Mouse (Mus musculus): ENCODE results near the gene Lmo3. TPM values are rescaled to one million over a fixed set of nuclear protein-coding genes. Genes with fewer than 3 reads are reported as not detected.

The Lmo3 gene
- polyA plus RNA-seq, 1 experiment from 2014 or later = 3.7 TPM

DNA sequence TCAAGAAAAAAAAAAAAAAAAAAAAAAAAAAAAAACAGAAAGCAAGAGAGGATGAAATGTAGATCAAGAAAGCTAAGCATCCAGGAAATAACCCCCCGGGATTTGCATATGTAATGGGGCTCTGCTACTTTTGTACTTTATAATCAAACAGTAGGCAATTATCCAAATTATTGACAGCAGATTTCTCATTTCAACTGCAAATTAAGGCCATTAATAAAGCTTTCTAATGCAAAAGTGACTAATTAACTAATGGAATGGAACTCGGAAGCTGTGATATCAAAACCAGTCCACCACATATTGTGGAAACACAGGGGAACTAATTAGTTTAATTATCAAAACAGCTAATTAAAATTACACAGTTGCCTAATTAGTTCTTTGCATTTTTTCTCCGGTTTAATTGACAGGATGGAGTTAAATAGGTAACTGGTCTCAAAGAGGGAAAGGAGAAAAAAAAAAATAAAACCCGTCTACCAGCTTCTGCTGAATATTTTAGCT lies 785 bp upstream of the Lmo3 start:
- no peak for ATAC-seq
- Histone ChIP-seq H3K36me3 (ENCODE audit: control insufficient read depth, insufficient read depth) (no peaks in the 10 kb centered on the region), H3K4me1 (replicated peaks; ENCODE audit: control insufficient read depth, insufficient read depth, low read length) (no peaks in the 10 kb centered on the region), H3K9ac (ENCODE audit: low read depth, low read length) (no peak overlapping the region), H3K27ac (ENCODE audit: low read depth, low read length) (no peak overlapping the region), H3K4me2 (replicated peaks; ENCODE audit: low read depth) (no peak overlapping the region), H3K4me3 (ENCODE audit: low read depth, low read length) (no peak overlapping the region), H3K9me3 (ENCODE audit: control insufficient read depth) (no peaks in the 10 kb centered on the region), H3K27me3 (replicated peaks; ENCODE audit: control insufficient read depth, insufficient read depth, low read length) (no peaks in the 10 kb centered on the region)
- no peak for TF ChIP-seq CTCF (IDR thresholded peaks at IDR 0.05; ENCODE audit: low read depth)
- 67% methylated on average over 4 of the region's 4 CpGs for WGBS

- no peaks in the 10 kb centered on the region for H3K27me3 ChIP-seq (replicated peaks; ENCODE audit: control insufficient read depth, insufficient read depth, low read length)
- H3K36me3 ChIP-seq (ENCODE audit: control insufficient read depth, insufficient read depth) = no peaks in the 10 kb centered on the region
- no peaks in the 10 kb centered on the region for H3K4me1 ChIP-seq (replicated peaks; ENCODE audit: control insufficient read depth, insufficient read depth, low read length)
- H3K9ac ChIP-seq (ENCODE audit: low read depth, low read length) = no peak overlapping the region
- H3K9me3 ChIP-seq (ENCODE audit: control insufficient read depth) = no peaks in the 10 kb centered on the region
- no peak overlapping the region for H3K4me2 ChIP-seq (replicated peaks; ENCODE audit: low read depth)
- no peak overlapping the region for H3K27ac ChIP-seq (ENCODE audit: low read depth, low read length)
- TF ChIP-seq CTCF (IDR thresholded peaks at IDR 0.05; ENCODE audit: low read depth) = no peak
- WGBS = 78% methylated on average over 9 of the region's 9 CpGs
- no peak for ATAC-seq
- no peak overlapping the region for H3K4me3 ChIP-seq (ENCODE audit: low read depth, low read length)
Observed at GRCm38 (mm10) chr6:138580491-138581076, 1.2 kb downstream of the Lmo3 start.

DNA sequence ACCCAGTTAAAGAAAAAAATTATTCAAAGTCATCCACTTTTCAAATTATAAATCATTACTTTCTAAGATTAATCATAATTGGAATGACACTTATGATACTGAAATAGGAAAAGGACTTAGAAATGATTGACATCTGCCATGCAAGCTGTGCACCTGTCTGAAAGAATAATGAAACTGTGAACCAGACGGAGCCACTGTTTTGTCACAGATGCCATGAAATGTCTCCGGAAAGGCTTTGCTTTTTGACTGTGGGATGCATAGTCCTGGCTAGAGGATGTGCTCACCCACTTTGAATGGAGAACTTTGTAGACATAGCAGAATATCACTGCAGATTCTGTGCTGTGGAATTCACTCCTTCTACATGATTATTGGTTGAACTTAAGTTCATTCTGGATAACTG lies 18.4 kb downstream of the Lmo3 start:
- no peak for ATAC-seq
- Histone ChIP-seq H3K27ac (ENCODE audit: low read depth, low read length) (no peak overlapping the region), H3K4me1 (replicated peaks; ENCODE audit: control insufficient read depth, insufficient read depth, low read length) (no peaks in the 10 kb centered on the region), H3K36me3 (ENCODE audit: control insufficient read depth, insufficient read depth) (no peaks in the 10 kb centered on the region), H3K9ac (ENCODE audit: low read depth, low read length) (no peak overlapping the region), H3K4me2 (replicated peaks; ENCODE audit: low read depth) (no peak overlapping the region), H3K27me3 (replicated peaks; ENCODE audit: control insufficient read depth, insufficient read depth, low read length) (no peaks in the 10 kb centered on the region), H3K4me3 (ENCODE audit: low read depth, low read length) (no peak overlapping the region), H3K9me3 (ENCODE audit: control insufficient read depth) (no peaks in the 10 kb centered on the region)
- 88% methylated on average over 2 of the region's 2 CpGs for WGBS
- no peak for TF ChIP-seq CTCF (IDR thresholded peaks at IDR 0.05; ENCODE audit: low read depth)

- H3K4me2 ChIP-seq (replicated peaks; ENCODE audit: low read depth) = no peak overlapping the region
- H3K9me3 ChIP-seq (ENCODE audit: control insufficient read depth) = no peaks in the 10 kb centered on the region
- no peak for ATAC-seq
- no peaks in the 10 kb centered on the region for H3K4me1 ChIP-seq (replicated peaks; ENCODE audit: control insufficient read depth, insufficient read depth, low read length)
- H3K4me3 ChIP-seq (ENCODE audit: low read depth, low read length) = no peak overlapping the region
- H3K27ac ChIP-seq (ENCODE audit: low read depth, low read length) = no peak overlapping the region
- 67% methylated on average over 7 of the region's 7 CpGs for WGBS
- H3K9ac ChIP-seq (ENCODE audit: low read depth, low read length) = no peak overlapping the region
- no peaks in the 10 kb centered on the region for H3K27me3 ChIP-seq (replicated peaks; ENCODE audit: control insufficient read depth, insufficient read depth, low read length)
- no peak for TF ChIP-seq CTCF (IDR thresholded peaks at IDR 0.05; ENCODE audit: low read depth)
- no peaks in the 10 kb centered on the region for H3K36me3 ChIP-seq (ENCODE audit: control insufficient read depth, insufficient read depth)
Observed at GRCm38 (mm10) chr6:138552144-138552543, 29.6 kb downstream of the Lmo3 start.

DNA sequence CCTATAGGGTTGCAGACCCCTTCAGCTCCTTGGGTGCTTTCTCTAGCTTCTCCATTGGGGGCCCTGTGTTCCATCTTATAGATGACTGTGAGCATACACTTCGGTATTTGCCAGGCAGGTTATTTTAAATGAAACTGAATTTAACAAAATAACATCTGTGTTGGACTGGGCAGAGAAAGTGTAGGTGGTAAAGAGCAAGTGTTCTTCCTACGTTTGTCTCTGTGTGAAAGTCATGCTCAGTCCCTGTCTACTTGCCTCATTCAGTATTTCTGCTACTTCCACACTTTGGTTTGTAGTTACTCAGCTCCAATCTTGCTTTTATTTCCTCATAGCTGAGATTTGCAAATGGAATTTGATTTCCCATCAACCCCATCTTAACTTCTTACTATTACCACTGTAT lies 46.9 kb downstream of the Lmo3 start:
- 85% methylated on average over 2 of the region's 2 CpGs for WGBS
- no peak overlapping the region for H3K27ac ChIP-seq (ENCODE audit: low read depth, low read length)
- no peak overlapping the region for H3K4me3 ChIP-seq (ENCODE audit: low read depth, low read length)
- H3K27me3 ChIP-seq (replicated peaks; ENCODE audit: control insufficient read depth, insufficient read depth, low read length) = no peaks in the 10 kb centered on the region
- H3K4me1 ChIP-seq (replicated peaks; ENCODE audit: control insufficient read depth, insufficient read depth, low read length) = no peaks in the 10 kb centered on the region
- no peaks in the 10 kb centered on the region for H3K36me3 ChIP-seq (ENCODE audit: control insufficient read depth, insufficient read depth)
- TF ChIP-seq CTCF (IDR thresholded peaks at IDR 0.05; ENCODE audit: low read depth) = no peak
- H3K9ac ChIP-seq (ENCODE audit: low read depth, low read length) = no peak overlapping the region
- no peak for ATAC-seq
- H3K4me2 ChIP-seq (replicated peaks; ENCODE audit: low read depth) = no peak overlapping the region
- H3K9me3 ChIP-seq (ENCODE audit: control insufficient read depth) = no peaks in the 10 kb centered on the region

- H3K9me3 ChIP-seq (ENCODE audit: control insufficient read depth) = no peaks in the 10 kb centered on the region
- H3K27me3 ChIP-seq (replicated peaks; ENCODE audit: control insufficient read depth, insufficient read depth, low read length) = no peaks in the 10 kb centered on the region
- H3K4me2 ChIP-seq (replicated peaks; ENCODE audit: low read depth) = no peak overlapping the region
- H3K36me3 ChIP-seq (ENCODE audit: control insufficient read depth, insufficient read depth) = no peaks in the 10 kb centered on the region
- WGBS = 52% methylated on average over 1 of the region's 1 CpGs
- TF ChIP-seq CTCF (IDR thresholded peaks at IDR 0.05; ENCODE audit: low read depth) = no peak
- H3K27ac ChIP-seq (ENCODE audit: low read depth, low read length) = no peak overlapping the region
- no peak for ATAC-seq
- no peaks in the 10 kb centered on the region for H3K4me1 ChIP-seq (replicated peaks; ENCODE audit: control insufficient read depth, insufficient read depth, low read length)
- no peak overlapping the region for H3K9ac ChIP-seq (ENCODE audit: low read depth, low read length)
- H3K4me3 ChIP-seq (ENCODE audit: low read depth, low read length) = no peak overlapping the region
Observed at GRCm38 (mm10) chr6:138506642-138507041, 75.1 kb downstream of the Lmo3 start.

DNA sequence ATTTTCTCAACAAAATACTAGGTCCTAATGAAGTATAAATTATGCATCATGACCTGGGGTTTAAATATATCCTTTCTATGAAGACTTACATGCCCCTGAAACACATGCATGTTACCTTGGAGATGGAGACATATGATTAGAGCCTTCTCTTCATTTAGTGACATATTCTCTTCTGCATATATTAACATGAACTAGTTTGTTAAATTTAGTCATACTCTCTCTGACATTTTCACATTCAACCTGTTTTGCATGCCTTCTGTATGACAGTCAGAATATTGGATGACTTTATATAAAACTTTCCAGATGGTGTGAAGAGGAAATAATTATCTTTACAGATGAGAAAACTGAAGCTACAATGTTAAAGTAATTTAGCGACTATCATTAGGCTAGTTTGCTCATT lies 77.8 kb downstream of the Lmo3 start:
- H3K9ac ChIP-seq (ENCODE audit: low read depth, low read length) = no peak overlapping the region
- no peak overlapping the region for H3K4me2 ChIP-seq (replicated peaks; ENCODE audit: low read depth)
- no peaks in the 10 kb centered on the region for H3K27me3 ChIP-seq (replicated peaks; ENCODE audit: control insufficient read depth, insufficient read depth, low read length)
- no peak for TF ChIP-seq CTCF (IDR thresholded peaks at IDR 0.05; ENCODE audit: low read depth)
- no peaks in the 10 kb centered on the region for H3K36me3 ChIP-seq (ENCODE audit: control insufficient read depth, insufficient read depth)
- no peaks in the 10 kb centered on the region for H3K4me1 ChIP-seq (replicated peaks; ENCODE audit: control insufficient read depth, insufficient read depth, low read length)
- ATAC-seq = no peak
- 90% methylated on average over 1 of the region's 1 CpGs for WGBS
- H3K9me3 ChIP-seq (ENCODE audit: control insufficient read depth) = no peaks in the 10 kb centered on the region
- H3K27ac ChIP-seq (ENCODE audit: low read depth, low read length) = no peak overlapping the region
- H3K4me3 ChIP-seq (ENCODE audit: low read depth, low read length) = no peak overlapping the region

Measured in intestine, postnatal 0 days (tissue).